Mouse (Mus musculus): ENCODE results near the gene Nudt8. TPM values are rescaled to one million over a fixed set of nuclear protein-coding genes. Genes with fewer than 3 reads are reported as not detected.

The Nudt8 gene
- total and polyA plus RNA-seq, 3 experiments: 25.1 to 65.9 (median 27.0) TPM

Other genes with a start within 250 kb of the Nudt8 start
Only the 30 nearest of the 32 such genes appear.
- 100 to 1,000 TPM in 1 of 2 experiments, 10 to 100 TPM in 1; 42.1 to 124 TPM for gene Chka, start 148.8 kb upstream of the Nudt8 start, total RNA-seq (2021)
- gene Chka, start 148.8 kb upstream of the Nudt8 start, polyA plus RNA-seq (2012; rRNA removed): 149 and 154 TPM in 2 replicates
- 10 to 100 TPM; 63.5 to 84.6 TPM for gene Tcirg1, start 93.4 kb upstream of the Nudt8 start, total RNA-seq (2021)
- 181 and 204 TPM in 2 replicates for gene Tcirg1, start 93.4 kb upstream of the Nudt8 start, polyA plus RNA-seq (2012; rRNA removed)
- gene Ndufs8, start 87.8 kb upstream of the Nudt8 start, total RNA-seq (2021): 100 to 1,000 TPM; 376 to 380 TPM
- gene Ndufs8, start 87.8 kb upstream of the Nudt8 start, polyA plus RNA-seq (2012; rRNA removed): 391 and 420 TPM in 2 replicates
- gene Aldh3b1, start 70.8 kb upstream of the Nudt8 start, total RNA-seq (2021): 100 to 1,000 TPM in 1 of 2 experiments, 10 to 100 TPM in 1; 26.6 to 136 TPM
- gene Aldh3b1, start 70.8 kb upstream of the Nudt8 start, polyA plus RNA-seq (2012; rRNA removed): 115 and 188 TPM in 2 replicates
- 10 to 100 TPM; 48.3 to 59.2 TPM for gene Unc93b1, start 65.4 kb upstream of the Nudt8 start, total RNA-seq (2021)
- gene Unc93b1, start 65.4 kb upstream of the Nudt8 start, polyA plus RNA-seq (2012; rRNA removed): 180 and 186 TPM in 2 replicates
- gene Aldh3b3, start 41.9 kb upstream of the Nudt8 start, total RNA-seq (2021): under 1 TPM; 0.38 to 0.63 TPM
- 0.43 and 0.54 TPM in 2 replicates for gene Aldh3b3, start 41.9 kb upstream of the Nudt8 start, polyA plus RNA-seq (2012; rRNA removed)
- 10 to 100 TPM; 12.2 to 15.2 TPM for gene Aldh3b2, start 28.3 kb upstream of the Nudt8 start, total RNA-seq (2021)
- gene Aldh3b2, start 28.3 kb upstream of the Nudt8 start, polyA plus RNA-seq (2012; rRNA removed): 4.0 and 7.6 TPM in 2 replicates
- gene Acy3, start 14.0 kb upstream of the Nudt8 start, total RNA-seq (2021): 10 to 100 TPM; 16.5 to 22.7 TPM
- gene Acy3, start 14.0 kb upstream of the Nudt8 start, polyA plus RNA-seq (2012; rRNA removed): 80.5 and 96.1 TPM in 2 replicates
- not detected for gene Tbx10, start 7.8 kb upstream of the Nudt8 start, total RNA-seq (2021)
- gene Tbx10, start 7.8 kb upstream of the Nudt8 start, polyA plus RNA-seq (2012; rRNA removed): not detected in 2 replicates
- gene Gm49405, start within 50 bp of the Nudt8 start, total RNA-seq (2021): under 1 TPM; 0.55 to 0.69 TPM
- gene Gm49405, start within 50 bp of the Nudt8 start, polyA plus RNA-seq (2012; rRNA removed): 1.3 and 2.0 TPM in 2 replicates
- 1 to 10 TPM; 1.1 to 1.8 TPM for gene Doc2g, start 2.7 kb downstream of the Nudt8 start, total RNA-seq (2021)
- gene Doc2g, start 2.7 kb downstream of the Nudt8 start, polyA plus RNA-seq (2012; rRNA removed): 6.2 and 9.3 TPM in 2 replicates
- gene Ndufv1, start 12.2 kb downstream of the Nudt8 start, total RNA-seq (2021): 100 to 1,000 TPM; 260 to 445 TPM
- gene Ndufv1, start 12.2 kb downstream of the Nudt8 start, polyA plus RNA-seq (2012; rRNA removed): 145 and 150 TPM in 2 replicates
- gene Gstp1, start 37.4 kb downstream of the Nudt8 start, total RNA-seq (2021): 100 to 1,000 TPM; 401 to 452 TPM
- gene Gstp1, start 37.4 kb downstream of the Nudt8 start, polyA plus RNA-seq (2012; rRNA removed): 752 and 925 TPM in 2 replicates
- 10 to 100 TPM; 57.2 to 61.4 TPM for gene Gstp2, start 45.4 kb downstream of the Nudt8 start, total RNA-seq (2021)
- 7.9 and 13.8 TPM in 2 replicates for gene Gstp2, start 45.4 kb downstream of the Nudt8 start, polyA plus RNA-seq (2012; rRNA removed)
- 1 to 10 TPM in 1 of 2 experiments, under 1 TPM in 1; 0.62 to 2.3 TPM for gene Gstp3, start 59.0 kb downstream of the Nudt8 start, total RNA-seq (2021)
- 0.79 and 0.83 TPM in 2 replicates for gene Gstp3, start 59.0 kb downstream of the Nudt8 start, polyA plus RNA-seq (2012; rRNA removed)
- not detected for gene Cabp2, start 81.0 kb downstream of the Nudt8 start, total RNA-seq (2021)
- not detected in 2 replicates for gene Cabp2, start 81.0 kb downstream of the Nudt8 start, polyA plus RNA-seq (2012; rRNA removed)
- 100 to 1,000 TPM; 128 to 131 TPM for gene Cdk2ap2, start 96.6 kb downstream of the Nudt8 start, total RNA-seq (2021)
- 339 and 371 TPM in 2 replicates for gene Cdk2ap2, start 96.6 kb downstream of the Nudt8 start, polyA plus RNA-seq (2012; rRNA removed)
- 10 to 100 TPM; 87.4 to 87.6 TPM for gene Pitpnm1, start 99.4 kb downstream of the Nudt8 start, total RNA-seq (2021)
- 164 and 171 TPM in 2 replicates for gene Pitpnm1, start 99.4 kb downstream of the Nudt8 start, polyA plus RNA-seq (2012; rRNA removed)
- gene Aip, start 125.3 kb downstream of the Nudt8 start, total RNA-seq (2021): 100 to 1,000 TPM; 102 to 134 TPM
- 89.5 and 99.3 TPM in 2 replicates for gene Aip, start 125.3 kb downstream of the Nudt8 start, polyA plus RNA-seq (2012; rRNA removed)
- gene Gpr152, start 139.2 kb downstream of the Nudt8 start, total RNA-seq (2021): under 1 TPM; 0.09 to 0.17 TPM
- 0.10 and 0.18 TPM in 2 replicates for gene Gpr152, start 139.2 kb downstream of the Nudt8 start, polyA plus RNA-seq (2012; rRNA removed)
- gene Cabp4, start 143.5 kb downstream of the Nudt8 start, total RNA-seq (2021): under 1 TPM; 0.29 to 0.69 TPM
- 0.12 and 0.26 TPM in 2 replicates for gene Cabp4, start 143.5 kb downstream of the Nudt8 start, polyA plus RNA-seq (2012; rRNA removed)
- gene Coro1b, start 148.0 kb downstream of the Nudt8 start, total RNA-seq (2021): 100 to 1,000 TPM; 154 to 202 TPM
- gene Coro1b, start 148.0 kb downstream of the Nudt8 start, polyA plus RNA-seq (2012; rRNA removed): 199 and 225 TPM in 2 replicates
- 1 to 10 TPM; 2.5 to 5.7 TPM for gene Ptprcap, start 153.0 kb downstream of the Nudt8 start, total RNA-seq (2021)
- 54.9 and 57.6 TPM in 2 replicates for gene Ptprcap, start 153.0 kb downstream of the Nudt8 start, polyA plus RNA-seq (2012; rRNA removed)
- gene Rps6kb2, start 162.8 kb downstream of the Nudt8 start, total RNA-seq (2021): 10 to 100 TPM; 27.6 to 39.5 TPM
- gene Rps6kb2, start 162.8 kb downstream of the Nudt8 start, polyA plus RNA-seq (2012; rRNA removed): 48.3 and 60.8 TPM in 2 replicates
- 1 to 10 TPM; 2.9 to 5.8 TPM for gene Carns1, start 174.9 kb downstream of the Nudt8 start, total RNA-seq (2021)
- 3.8 and 5.1 TPM in 2 replicates for gene Carns1, start 174.9 kb downstream of the Nudt8 start, polyA plus RNA-seq (2012; rRNA removed)
- gene Tbc1d10c, start 190.7 kb downstream of the Nudt8 start, total RNA-seq (2021): under 1 TPM in 1 of 2 experiments, not detected in 1; 0.97 TPM
- 2.1 and 4.8 TPM in 2 replicates for gene Tbc1d10c, start 190.7 kb downstream of the Nudt8 start, polyA plus RNA-seq (2012; rRNA removed)
- 100 to 1,000 TPM; 342 to 392 TPM for gene Ppp1ca, start 191.5 kb downstream of the Nudt8 start, total RNA-seq (2021)
- gene Ppp1ca, start 191.5 kb downstream of the Nudt8 start, polyA plus RNA-seq (2012; rRNA removed): 443 and 514 TPM in 2 replicates
- gene Rad9a, start 201.1 kb downstream of the Nudt8 start, total RNA-seq (2021): 10 to 100 TPM in 1 of 2 experiments, 1 to 10 TPM in 1; 6.9 to 12.3 TPM
- gene Rad9a, start 201.1 kb downstream of the Nudt8 start, polyA plus RNA-seq (2012; rRNA removed): 16.4 and 17.2 TPM in 2 replicates
- 1 to 10 TPM; 5.5 to 9.0 TPM for gene Clcf1, start 213.7 kb downstream of the Nudt8 start, total RNA-seq (2021)
- 16.3 and 19.3 TPM in 2 replicates for gene Clcf1, start 213.7 kb downstream of the Nudt8 start, polyA plus RNA-seq (2012; rRNA removed)
- gene AC109138.7, start 213.8 kb downstream of the Nudt8 start, total RNA-seq (2021): not detected
- gene AC109138.7, start 213.8 kb downstream of the Nudt8 start, polyA plus RNA-seq (2012; rRNA removed): not detected in 2 replicates